Mouse (Mus musculus): Measurements from ENCODE around the gene Zfp467.

- TF ChIP-seq CTCF (IDR thresholded peaks at IDR 0.05; ENCODE audit: borderline replicate concordance, extremely low read depth, insufficient read depth, insufficient read length) (no peak), POLR2A (IDR thresholded peaks at IDR 0.05; ENCODE audit: borderline replicate concordance, extremely low read depth, insufficient read depth, insufficient read length, poor library complexity, severe bottlenecking) (no peak)
Measured at GRCm38 (mm10) chr6:48482501-48482900, 36.9 kb upstream of the Zfp467 start.

Measured in brain, embryonic 14.5 days (tissue).